Mouse (Mus musculus) NIH3T3 (cell line): Measurements from ENCODE around the gene Zfp78.

Experiments
- DNase-seq: peaks from one replicate; pipeline ENCODE4 v3.0.0-alpha.2; 2012; ENCODE audit warnings: low read depth

The Zfp78 gene

DNA sequence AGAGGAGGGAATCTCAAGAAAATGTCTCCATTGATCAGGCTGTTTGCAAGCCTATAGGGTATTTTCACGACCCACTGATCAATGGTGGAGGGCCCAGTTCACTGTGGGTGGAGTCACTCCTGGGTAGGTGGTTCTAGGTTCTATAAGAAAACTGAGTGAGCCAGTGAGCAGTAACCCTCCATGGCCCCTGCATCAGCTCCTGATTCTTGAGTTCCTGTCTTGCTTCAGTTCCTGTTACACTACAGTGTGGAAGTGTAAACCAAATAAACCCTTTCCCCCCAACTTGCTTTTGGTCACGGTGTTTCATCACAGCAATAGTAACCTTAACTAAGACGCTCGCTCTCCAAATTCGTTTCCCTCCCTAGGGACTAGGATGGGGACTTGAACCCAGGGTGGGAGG lies 25.9 kb downstream of the Zfp78 start:
- DNase-seq, result no peak

- DNase-seq, result no peak
Observed at GRCm38 (mm10) chr7:6389449-6389848, 26.4 kb downstream of the Zfp78 start.

DNA sequence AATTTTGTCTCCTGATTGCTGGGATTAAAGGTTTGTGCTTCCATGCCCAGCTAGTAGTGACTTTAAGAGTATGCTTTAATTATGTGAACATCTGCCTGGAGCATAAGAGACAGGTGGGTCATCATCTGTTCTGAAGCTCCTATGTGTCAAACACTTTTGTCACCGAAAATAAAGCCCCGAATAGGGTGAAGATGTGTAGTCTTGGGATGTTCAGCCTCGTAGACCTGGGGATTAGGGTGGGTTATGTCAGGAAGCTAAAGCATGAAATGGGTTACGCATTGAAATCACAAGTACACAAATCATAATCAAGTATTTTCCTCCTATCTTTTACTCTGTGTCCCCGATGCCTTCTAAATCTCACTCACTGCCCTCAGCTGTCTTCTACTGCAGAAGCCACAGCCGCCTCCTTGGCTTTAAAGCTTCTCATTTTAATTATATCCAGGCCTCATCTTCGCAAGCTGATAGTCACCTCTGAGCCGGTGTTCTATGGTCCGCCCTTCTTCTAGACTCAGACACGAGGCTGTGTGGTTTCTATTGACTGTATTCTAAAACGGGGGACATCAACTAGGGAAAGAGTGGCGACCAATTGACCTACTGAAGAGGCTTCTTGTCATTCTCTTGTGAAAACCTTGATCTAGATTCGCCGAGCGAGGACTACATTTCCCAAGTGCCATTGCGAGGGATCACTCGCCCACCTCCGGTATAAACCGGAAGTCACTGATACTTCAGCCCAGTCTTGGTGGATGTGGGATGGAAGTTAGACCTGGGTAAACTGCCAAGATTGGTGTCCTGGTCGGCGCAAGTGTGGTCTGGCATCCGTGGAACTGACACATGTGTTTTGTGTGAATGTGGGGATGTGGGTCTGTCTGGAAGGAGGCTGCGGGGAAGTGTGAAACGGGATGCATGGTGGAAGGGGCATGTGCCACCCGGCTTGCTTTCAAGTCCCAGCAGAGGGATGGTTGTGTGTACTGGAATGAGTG lies 35.2 kb downstream of the Zfp78 start, which contains the start of gene Smim17:
Gene Smim17, plus strand, starts transcription at position 720 of the 980 bp plus-strand sequence.
- DNase-seq, result peak; percentile 70

DNA sequence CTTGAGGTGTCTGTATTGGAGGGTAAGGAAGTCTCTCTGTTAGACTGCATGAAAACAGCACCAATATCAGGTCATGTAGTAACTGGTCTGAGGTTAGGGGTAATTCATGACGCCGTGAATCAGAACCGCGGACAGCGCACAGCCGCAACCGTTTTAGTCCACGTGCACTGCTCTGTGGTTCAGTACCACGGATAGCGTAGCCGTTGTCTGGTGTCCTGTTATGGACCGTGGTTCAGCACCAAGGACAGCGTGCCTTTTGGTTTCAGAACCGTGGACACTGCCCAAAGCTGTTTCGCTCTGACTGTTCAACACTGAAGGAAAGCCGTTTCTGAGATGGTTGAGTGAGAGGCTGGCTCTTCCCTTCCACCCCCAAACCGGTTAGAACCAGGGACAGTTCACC lies 47.0 kb downstream of the Zfp78 start, which contains the start of gene Gm20715:
Gene Gm20715, plus strand, starts transcription at position 235 of the 400 bp plus-strand sequence.
- peak; percentile 99 for DNase-seq

DNA sequence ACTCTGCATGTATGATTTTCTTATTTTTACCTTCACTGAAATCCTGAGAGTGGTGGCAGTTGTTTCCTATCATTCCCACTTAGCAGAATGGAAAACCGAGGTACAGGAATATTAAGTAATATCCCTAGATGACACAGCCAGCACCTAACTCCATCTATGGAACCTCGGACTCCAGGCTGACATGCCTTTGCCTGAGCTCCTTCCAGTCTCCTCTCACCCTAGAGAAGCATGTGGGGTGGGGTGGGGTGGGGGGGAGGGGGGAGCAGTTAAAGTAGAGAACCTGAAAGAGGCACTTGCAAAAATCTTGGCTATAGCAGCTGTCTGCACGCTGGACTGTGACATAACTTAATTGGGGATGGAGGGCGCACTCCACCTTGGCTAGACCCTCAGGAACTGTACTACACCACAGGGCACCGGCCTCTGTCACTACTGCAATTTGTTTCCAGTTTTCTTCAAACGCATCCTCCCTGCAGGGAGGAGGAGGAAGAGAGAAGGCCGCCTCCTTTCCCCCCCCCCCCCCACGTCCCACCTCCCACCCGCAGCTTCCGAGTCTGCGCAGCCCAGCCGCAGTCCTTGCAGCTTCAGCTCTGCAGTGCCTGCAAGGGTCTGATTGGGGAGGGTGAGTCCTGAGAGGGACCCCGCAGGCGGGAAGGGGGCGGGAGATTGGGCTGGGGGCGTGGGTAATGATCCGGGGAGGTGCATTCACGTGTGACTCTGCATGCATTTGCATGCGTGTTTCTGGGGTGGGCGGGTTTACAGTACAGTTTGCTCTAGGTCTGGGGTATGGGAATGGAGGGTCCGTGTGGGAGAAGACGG lies 51.8 kb downstream of the Zfp78 start:
- no peak for DNase-seq

DNA sequence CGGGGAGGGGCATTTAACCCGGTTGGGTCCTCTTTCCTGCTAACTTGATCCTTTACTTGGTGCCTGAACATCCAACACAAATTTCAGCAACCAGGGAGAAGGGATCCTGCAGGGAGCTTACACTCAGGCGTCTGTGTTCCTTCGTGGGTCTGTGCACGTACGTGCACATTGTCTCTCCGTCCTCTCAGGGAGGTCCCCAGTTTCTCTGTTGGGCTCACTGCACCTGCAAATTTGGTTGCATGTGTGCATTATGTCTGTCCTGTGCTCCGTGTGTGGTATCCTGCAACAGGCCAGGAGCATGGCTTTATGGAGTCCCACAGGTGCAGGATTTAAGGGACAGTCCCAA lies 52.3 kb downstream of the Zfp78 start:
- no peak for DNase-seq

GRCm38 (mm10) chr7:6419894-6420293 lies 56.8 kb downstream of the Zfp78 start:
- no peak for DNase-seq

DNA sequence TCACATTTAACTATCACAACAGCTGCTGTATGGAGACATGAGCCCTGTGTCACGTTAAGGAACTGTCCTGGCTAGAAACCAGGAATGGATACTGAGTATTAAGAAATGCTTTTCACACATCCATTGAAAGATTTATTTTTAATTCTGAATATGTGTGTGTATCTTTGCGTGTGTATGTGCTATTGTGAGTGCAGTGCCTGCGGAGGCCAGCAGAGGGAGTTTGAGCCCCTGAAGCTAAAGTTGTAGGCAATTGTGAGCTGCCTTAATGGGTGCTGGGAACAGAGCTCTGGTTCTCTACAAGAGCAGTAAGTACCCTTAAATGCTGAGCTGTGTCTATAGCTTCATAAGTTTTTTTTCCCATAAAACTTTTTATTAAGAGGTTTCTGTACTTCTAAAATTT lies 66.3 kb downstream of the Zfp78 start:
- DNase-seq, result no peak

- peak; percentile 44 for DNase-seq
Observed at GRCm38 (mm10) chr7:6430342-6430741, 67.3 kb downstream of the Zfp78 start.
